Mouse (Mus musculus) induced T-regulatory cell, adult 2 months (primary cell): ENCODE results near the gene Vps53.
A peak's percentile ranks its signal among the peaks of the same experiment; 100 is the strongest.
"Not testable (repeated sequence)": the region's sequence is repeated elsewhere in the genome, so short reads cannot be mapped to it uniquely, and the experiment has no call there.

Experiments
- DNase-seq: peaks from one replicate; pipeline ENCODE4 v3.0.0-alpha.2; 2012; ENCODE audit warnings: low read depth

Vps53 gene

DNA sequence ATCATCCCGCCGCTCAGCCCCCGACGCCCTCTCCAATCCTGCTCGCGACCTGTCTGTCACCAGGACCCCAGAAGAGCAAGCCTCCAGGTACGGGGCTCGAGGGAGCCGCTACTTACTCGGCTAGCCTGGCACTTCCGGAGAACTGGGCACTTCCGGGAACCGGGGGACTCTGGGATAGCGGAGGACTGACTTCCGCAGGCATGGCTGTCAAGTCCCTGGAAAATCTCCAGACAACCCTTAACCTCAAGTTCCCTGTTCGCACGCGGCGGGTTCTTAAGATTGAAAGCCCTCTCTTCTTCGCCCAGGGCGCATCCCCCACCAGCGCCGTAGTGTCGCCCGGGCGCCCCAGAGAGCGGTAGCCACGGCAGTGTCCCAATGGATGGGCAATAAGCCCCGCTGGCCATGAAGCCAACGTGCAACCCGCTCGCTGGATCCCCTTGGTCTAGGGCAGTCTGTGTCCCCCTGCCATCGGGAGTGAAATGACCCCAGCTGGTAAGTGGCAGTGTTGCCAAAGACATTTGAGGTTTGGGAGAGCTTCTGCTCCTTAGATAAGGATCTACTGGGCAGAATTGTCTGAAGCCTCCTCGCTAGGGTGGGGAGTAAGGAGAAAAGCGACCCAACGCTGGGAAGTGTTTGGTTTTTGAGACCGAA lies at the start of gene Vps53, which contains the start of gene Fam57a:
Gene Vps53 (minus strand): TSS at position 153 of the 651 bp plus-strand sequence.
Gene Fam57a (plus strand): TSS at position 177 of the 651 bp plus-strand sequence.
- DNase-seq = peak; percentile 89

DNA sequence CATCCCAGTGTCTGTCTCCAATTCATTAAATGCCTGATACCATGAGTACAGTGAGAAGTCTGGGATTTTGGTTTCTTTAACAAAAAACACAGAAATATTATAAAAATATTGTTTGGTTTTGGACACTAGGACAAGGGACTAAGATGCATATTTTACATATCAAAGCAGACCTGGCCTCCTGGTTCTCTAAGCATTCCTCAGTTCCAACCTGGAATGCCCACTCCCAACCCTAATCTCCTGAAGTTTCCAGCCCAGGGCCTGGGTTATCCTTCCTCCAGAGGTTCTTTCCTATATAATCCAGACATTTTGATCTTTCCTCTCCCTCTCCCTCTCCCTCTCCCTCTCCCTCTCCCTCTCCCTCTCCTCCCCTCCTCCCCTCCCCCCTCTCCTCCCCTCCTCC lies 45.6 kb upstream of the Vps53 start:
- no peak for DNase-seq

DNA sequence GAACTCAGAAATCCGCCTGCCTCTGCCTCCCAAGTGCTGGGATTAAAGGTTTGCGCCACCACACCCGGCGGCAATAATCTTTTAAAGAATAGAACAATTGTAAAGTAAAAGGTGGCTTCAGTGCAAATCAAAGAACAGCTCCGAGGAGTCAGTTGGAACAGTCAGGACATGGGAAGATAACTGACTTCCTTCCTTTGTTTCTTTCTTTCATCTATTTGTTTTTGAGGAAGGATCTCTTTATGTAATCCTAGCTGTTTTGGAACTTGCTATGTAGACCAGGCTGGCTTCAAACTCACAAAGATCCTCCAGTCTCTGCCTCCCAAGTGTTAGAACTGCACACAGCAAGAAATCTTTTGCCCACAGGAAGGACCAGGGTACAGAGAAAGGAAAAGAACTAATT lies 45.2 kb upstream of the Vps53 start:
- no peak for DNase-seq

DNA sequence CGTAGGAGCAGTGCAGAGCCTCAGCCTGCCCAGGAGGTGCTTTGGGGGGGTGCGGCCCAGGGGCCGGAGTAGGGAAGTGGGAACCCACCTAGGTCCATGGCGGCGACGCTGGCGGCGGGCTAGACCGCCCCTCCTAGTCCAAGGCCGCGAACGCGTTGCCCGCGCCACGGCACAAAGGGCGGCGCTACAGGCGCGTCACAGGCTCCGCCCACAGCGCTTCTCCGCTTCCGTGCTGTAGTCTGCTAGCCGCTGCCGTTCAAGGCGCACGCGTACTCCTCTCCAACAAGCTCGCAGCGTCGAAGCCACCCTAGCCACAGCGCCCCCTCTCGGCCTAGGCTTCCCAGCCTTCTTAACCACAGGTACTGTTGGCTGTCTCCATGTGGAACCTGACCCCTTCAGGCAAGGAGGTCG lies 37.9 kb upstream of the Vps53 start, which contains the start of the genes Dbil5 and Gemin4:
Gene Dbil5 (plus strand): TSS at position 219 of the 411 bp plus-strand sequence.
Gene Gemin4 (minus strand): TSS at position 275 of the 411 bp plus-strand sequence.
- DNase-seq = peak; percentile 99

DNA sequence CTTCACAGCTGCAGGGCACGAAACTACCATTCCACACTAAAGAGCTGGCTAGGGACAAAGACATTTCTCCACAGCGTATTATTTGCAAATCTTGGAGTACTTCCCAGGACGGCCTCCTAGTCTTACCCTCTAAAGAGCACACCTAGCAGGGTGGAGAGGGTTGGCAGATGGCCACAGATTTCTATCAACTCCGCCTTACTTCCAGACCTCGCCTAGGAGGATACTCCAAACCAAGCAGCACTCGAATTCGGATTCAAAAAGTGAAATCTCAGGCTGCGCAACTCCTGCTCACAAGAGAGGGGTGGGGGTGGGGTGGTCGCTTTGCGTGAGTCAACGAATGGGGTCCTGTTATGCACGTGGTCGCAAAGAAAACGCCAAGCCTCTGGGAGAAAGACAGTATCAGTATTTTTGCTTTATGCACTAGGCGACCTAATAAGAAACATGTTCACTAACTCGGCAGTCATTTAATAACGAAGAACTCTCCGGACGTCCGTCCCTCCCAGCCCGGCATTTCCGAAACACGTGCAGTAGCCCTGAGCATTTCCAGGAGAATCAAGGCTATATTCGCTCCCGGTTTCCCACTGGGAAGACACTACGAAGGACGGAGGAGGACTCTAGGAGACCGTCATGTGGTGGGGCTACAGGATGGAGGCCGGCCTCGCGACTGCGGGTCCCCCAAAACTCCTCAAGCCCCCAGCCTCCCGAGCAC lies 37.4 kb upstream of the Vps53 start:
- DNase-seq = no peak

DNA sequence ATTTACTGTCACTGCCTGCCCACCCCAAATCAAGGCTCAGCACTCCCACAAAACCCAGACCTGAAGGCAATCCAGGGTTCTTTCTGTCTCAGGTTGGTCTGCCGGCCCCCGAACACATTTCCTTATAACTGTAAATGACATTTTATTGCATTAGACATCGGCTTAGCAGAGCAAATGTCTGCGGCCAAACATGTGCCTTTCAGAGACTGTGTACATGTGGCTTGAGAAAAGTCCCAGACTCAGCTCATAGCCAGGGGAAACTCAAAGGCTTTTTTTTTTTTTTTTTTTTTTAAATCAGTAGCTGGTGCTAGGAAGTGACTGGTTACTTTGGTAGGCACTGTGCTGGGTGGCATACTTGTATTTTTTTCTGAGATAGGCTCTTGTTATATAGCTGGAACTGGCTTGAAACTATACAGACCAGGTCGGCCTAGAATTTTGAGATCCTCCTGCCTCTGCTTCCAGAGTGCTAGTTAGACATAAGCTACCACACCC lies 36.6 kb upstream of the Vps53 start:
- peak; percentile 34 for DNase-seq

DNA sequence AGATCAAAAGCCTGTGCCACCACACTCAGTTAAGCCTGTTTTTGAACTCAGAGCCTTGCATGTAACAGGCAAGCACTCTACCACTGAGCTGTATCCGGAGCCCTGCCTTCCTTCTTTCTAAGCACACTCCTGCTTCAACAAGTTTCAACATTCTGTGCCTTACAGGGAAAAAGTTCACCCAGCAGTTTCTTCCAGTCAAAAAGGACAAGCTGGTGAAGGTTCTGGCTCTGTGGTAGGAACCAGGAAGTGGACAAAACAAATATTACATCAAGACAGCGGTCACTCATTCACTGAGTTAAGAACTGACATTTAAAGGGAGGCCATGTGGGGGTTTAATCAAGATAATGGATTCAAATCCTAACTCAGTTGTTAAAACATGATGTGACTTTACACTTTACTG lies 35.6 kb upstream of the Vps53 start:
- DNase-seq = no peak

DNA sequence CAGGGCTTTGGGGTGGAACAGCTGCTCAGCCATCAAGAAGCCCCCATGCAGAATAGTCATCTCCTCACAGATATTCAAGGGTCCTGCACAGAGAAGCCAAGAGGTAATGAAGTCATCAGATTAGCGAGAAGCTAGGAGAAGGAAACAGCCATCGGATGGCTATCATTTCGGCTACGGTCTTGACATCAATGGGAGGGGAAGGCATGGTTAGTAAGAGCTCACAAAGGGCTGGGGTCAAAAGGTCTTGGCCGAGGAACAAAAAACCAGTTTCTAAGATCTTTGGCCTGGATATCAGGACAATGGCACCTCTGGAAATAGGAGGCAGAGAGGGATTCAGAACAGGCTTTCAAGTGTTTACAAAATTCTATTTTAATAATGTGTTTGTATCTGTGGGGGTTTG lies 34.4 kb upstream of the Vps53 start:
- DNase-seq = no peak

DNA sequence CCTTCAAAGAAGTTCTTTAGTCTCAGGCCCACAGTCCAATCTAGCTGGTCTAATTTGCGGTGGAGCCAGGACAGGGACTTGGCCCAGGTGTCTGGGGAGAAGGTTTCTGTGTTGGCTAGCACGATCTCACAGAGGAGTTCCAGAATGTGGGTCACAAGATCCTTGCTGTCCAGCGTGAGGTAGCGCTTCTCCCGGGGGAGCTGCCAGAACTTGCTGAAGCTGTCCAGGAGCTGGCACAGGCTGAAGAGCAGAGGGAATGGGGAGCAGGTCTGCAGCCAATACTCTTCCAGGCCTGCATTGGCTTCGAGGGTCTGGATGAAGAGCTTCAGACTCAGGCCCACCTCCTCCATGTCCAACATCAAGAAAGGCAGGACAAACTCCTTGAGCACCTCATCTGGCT lies 32.1 kb upstream of the Vps53 start:
- not testable (repeated sequence) for DNase-seq

DNA sequence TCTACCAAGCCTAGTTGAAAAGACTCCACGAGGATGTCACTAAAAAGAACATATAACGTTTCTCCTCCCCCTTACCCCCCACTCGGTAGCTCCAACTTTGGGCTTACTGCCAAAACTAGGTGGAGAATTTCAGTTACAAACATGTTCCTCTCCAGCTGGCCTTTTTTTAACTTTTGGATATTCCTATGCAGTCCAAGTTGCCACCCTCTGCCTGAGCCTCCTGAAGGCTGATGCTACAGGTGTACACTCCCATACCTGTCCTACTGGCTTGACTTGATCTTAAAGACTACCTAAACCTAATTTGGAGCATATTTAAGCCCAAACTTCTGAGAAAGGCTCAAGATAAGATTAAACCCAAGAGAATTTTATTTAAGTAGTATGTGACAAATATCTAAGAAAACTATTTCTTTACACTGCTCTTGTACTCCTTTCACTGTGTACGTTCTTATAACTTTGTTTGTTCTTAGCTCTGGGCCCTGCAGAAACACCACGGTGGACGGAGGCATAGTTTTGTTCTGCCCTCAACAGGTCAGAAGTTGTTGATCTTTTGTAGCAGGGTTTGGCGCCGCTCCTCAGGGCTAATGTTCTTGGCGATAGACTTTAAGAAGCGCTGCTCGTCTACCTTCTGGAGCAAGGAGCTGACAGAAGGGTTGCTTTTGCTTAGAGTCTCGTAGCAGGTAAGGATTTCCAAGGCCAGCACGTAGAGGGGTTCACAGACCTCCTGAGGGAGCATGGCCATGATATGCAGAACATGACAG lies 31.0 kb upstream of the Vps53 start:
- DNase-seq = no peak

DNA sequence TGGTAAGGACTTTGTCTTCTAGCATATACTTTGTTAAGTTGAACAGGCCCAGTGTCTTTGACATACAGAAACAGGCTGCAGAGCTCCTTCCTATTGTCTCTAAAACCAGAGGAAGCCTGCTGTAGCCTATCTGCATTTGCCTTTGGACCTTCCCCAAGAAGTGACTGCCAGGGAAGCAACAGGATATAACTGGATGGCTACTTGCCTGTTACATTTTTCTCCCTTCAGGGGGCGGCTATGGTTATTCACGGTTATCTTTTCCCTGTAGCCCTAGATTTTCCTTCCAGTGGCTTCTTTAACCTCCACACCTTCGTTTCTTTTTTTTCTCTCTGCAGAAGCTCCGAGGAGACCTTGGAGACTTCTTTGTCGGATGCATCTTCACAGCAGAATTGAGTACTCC lies 27.3 kb upstream of the Vps53 start:
- DNase-seq = no peak

DNA sequence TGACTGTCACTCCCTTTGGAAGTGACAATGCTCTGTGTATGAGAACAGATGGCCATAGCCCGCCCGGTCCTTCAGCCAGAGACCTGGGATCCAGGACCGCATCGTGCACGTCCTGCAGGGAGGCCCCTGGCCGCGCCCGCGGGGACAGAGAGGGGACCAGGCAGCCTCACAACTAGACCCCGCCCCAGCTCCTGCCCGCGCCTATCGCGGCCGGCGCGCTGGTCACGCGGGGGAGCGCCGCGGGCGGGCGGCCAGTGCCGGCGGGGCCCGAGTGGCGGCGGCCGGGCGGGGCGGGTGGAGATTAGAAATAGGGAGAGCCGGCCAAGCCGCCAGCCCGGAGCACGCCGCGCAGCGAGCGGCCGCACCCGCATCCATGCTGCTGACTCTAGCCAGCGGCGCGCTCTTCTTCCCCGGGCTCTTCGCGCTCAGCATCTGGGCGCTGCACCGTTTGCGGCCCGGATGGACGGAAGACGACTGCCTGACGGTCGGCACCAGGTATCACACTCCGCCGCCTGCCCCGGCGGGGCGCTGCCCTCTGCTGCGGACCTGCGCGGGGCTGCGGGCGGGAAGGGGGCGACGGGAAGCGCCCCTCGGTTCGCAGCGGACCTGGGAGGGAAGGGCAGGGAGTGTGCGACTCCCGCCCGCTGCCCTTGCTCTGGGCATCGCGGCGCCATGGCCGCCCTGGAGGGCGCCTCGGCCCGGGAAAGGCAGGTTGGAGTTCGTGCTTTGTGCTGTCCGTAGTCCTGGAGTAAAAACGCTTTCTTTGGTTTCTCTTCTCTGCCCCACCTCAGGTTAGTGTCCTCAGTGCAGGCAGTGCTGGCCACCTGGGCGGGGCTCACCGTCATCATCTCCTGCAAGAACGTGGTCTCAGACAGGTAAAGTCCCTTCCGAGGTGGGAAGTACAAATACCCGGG lies 22.6 kb upstream of the Vps53 start:
- peak; percentile 72 for DNase-seq

DNA sequence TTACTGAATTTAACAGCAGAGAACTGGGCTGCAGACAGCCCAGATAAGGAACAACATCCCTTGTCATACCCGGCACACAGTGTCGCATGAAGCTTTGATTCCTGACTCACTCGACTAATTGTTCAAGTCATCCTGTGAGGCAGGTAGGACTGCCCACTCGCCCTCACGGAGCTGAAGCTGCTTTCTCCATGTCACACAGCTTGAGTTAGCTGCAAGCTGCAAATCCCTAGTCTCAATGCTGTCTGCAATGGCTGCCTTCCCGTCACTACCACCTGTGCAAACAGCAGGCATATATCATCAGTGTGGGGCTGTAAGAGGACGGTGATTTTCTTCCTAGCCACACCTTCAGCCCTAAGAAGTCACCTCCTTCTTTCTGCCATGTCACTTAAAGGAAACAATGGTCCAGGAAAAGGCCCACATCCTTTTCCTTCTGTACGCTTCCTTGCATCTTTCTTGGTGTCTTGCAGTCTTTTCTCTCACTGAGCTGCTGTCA lies 17.6 kb upstream of the Vps53 start:
- no peak for DNase-seq

DNA sequence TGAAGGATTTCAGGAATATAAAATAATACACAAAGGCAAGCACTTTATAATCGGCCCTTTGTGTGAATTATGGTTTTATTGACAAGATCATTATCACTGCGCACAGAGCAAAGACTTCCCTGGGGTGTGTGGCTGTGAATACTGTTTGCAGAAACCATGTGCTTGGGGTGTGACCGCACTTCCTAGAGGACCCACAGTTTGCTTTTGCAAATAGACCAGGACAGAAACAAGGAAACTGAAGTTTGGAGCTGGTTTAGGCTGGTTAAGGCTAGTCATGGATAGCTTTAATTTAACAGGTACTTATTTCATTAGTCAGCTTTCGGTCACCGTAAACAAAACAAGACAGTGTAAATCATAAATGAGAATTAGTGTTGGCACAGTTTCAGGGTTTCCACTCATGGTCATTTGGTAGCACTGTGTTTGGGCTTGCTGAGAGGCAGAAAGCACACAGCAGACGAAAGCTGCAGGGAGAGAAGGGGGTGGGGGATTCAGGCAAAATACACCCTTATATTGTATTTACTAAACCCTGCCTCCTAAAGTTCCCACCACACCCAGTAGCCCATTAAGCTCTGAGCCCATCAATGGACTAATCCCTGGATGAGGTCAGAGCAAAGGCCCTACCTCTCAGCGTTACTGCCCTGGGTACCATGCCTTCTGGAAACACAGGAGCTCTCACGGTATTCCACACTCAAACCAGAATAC lies 17.0 kb upstream of the Vps53 start:
- DNase-seq = no peak

DNA sequence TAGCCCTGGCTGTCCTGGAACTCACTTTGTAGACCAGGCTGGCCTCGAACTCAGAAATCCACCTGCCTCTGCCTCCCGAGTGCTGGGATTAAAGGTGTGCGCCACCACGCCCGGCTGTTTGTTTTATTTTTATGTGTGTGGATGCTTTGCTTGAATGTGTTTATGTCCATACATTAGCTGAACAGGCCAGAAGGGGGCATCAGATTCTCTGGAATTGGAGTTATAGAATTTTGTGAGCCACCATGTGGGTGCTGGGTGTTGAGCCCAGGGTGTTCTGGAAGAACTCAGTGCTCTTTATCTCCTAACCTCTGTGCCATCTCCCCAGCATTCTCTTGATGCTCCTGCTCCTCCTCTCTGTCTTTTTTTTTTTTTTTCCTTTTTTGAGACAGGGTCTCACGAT lies 7.5 kb upstream of the Vps53 start:
- DNase-seq = peak; percentile 29

DNA sequence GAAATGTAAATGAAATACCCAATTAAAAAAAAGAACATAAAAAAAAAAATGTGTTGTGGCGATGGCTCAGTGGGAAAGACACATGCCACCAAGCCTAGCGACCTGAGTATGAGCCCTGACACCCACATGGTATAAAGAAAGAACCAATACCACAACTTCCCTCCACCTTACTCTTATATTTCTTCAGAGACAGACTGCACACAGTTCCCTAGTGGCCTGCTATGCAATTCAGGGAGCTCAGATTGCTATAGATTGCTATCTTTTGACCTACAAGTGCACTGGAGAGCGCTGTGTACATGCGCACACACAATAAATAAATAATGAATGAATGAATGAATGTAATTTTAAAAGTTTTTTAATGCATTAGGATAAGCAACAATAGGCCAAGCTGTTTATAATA lies 4.3 kb upstream of the Vps53 start:
- DNase-seq = no peak

DNA sequence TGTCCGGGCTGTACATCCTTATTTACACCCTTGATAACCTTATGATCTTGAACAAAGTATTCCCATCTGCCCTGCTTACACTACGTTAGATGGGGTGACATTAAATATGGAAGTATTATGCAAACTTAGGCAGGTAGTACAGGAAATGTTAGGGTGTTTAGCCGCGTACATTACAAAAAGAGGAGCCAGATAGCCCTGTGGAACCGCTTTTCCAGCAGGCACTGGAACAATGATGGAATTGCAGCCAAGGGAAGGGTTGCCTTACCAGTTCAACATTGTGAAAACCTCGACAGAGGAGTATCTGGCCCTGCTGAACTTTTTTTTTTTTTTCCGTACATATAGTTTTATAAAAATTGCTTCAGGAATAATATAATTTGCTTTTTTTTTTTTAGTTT lies 696 bp upstream of the Vps53 start:
- DNase-seq = no peak

DNA sequence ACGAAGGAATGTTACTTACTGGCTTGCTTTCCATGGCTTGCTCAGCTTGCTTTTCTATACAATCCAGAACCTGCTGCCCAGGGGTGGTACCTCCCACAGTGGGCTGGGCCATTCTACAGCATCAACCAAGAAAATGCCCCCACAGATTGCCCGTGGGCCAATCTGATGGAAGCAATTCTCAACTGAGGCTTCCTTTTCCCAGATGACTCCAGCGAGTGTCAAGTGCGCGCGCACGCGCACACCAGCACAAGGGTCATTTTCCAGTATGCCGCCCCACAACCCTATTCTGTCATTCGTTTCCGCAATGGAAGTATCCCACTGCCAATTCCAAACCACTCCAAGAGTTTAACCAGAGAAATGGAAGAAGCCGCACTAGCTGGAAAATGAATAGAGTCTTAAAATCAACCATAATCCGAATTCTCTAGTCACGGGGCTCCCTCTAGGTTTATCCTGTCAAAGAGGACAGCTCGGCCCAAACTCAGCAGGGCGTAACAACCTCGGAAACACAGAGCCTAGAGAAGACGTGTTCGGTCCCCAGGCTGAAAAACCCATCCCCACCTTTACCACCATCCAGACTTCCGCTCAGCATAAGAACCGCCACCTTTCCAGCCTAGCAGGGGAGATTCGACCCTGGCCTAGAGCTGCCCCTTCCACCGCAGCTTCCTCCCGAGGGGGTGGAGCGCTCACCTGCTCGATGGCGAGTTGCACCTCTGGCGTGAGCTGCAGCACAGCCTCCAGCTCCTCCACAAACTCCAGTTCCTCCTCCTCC lies 537 bp downstream of the Vps53 start:
- DNase-seq = no peak

DNA sequence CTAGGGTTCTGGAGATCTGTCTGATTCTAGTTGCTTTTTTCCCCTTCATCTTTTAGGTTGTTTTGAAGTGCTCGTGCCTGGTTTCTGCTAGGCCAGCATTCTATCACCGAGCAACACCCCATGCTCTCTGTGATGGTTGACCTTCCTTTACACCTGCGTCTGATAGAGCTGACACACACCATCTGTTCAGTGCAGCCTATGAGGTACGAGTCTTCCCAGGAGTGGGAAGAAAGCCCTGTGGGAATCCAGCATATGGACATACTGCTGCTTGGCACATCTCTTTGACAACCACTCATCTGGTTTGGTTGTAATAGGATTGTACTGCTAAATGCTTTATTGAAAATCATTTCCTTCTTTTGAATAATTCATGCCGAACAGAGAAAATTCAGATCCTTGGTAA lies 9.2 kb downstream of the Vps53 start:
- DNase-seq = no peak

DNA sequence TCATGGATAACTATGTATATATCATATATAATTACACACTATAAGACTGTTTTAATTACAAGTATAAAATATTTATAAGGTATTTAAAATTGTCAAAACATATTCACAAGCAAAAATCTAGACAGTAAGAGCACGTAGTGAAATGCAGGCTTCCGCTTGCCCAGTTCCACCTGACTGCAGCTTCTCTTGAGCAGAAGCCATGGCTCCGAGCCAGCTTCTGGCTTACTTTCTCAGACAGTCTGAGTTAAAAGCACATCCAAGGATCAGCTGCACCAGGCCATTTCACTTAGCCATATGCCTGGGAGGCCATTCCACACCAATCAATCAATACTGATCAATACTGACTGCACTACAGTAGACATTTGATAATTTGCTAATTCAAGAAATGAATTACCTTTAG lies 10.5 kb downstream of the Vps53 start:
- no peak for DNase-seq
